Mouse (Mus musculus) gastrocnemius, postnatal 14 days (tissue): ENCODE measurements around the gene Fbxo27. TPM values are rescaled to one million over a fixed set of nuclear protein-coding genes. Genes with fewer than 3 reads are reported as not detected.
"Not testable (repeated sequence)": the region's sequence is repeated elsewhere in the genome, so short reads cannot be mapped to it uniquely, and the experiment has no call there.

Source experiments
- DNase-seq: peaks from one replicate; pipeline ENCODE4 v3.0.0; 2021; ENCODE audit warnings: mixed read lengths
- intact Hi-C: fragments of 180-260 bp; cut with DNase I; formaldehyde crosslinking; loops from one replicate; pipeline ENCODE4 v1.15.1; 2025; ENCODE audit warnings: low total_unique reads
- total RNA-seq, 2 experiments: library from RNA; stranded (reverse); gene quantifications; 2 replicates each; pipeline ENCODE4 v1.2.3; 2021

Fbxo27 gene
- total RNA-seq, 2 experiments from 2014 or later = 0.82 to 1.4 TPM

DNA sequence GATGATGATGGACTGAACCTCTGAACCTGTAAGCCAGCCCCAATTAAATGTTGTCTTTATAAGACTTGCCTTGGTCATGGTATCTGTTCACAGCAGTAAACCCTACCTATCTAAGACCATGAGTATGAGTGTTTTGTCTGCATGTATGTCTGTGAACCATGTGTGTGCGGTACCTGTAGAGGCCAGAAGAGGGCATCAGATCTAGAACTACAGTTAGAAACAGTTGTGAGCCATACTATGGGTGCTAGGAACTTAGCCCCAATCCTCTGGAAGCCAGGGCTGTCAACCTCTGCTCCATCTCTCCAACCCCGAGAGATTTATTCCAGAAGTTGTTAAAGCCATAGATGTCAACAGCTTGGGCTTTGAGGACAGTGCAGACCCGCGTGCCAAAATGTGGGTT is 7.6 kb downstream of the Fbxo27 start:
- DNase-seq = no peak
- intact Hi-C loops = no loop called here

DNA sequence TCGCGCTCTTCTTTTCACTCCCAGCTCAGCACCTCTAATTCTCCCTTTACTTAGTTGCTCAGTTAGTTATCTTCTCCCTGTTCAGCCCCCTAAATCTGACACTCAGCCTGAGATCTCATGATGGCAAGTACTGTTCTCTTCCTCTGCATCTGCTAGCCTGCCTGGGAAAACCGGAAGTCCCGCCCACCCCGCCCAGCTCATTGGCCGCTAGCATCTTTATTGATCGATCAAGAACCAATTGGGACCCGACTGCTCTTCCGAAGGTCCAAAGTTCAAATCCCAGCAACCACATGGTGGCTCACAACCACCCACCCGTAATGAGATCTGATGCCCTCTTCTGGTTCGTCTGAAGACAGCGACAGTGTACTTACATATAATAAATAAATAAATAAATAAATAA is 8.7 kb downstream of the Fbxo27 start:
- DNase-seq = not testable (repeated sequence)

DNA sequence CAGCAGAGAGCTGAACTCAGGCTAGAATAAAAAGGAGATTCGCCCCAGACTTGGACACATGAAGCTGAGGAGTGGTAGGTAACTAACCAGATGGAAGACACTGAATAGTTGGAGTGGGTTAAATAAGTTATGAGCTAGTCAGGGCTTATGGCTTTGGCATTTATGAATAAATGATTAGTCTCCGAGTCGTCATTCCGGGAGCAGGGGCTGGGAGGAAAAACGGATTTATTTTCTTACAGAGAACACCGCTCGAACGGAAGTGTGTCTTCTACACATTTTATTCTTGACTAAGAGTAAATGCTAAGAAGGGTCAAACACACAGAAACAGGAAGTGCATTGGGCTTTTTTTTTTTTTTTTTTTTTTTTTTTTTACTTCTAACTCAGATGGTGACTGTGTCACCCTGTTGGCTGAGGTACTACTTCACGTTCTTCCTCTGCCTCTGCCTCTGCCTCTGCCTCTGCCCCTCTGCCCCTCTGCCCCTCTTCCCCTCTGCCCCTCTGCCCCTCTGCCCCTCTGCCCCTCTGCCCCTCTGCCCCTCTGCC is 10.0 kb downstream of the Fbxo27 start:
- DNase-seq = no peak
- intact Hi-C loops = no loop called here

More for the DNA sequence above, 8.7 kb downstream of the Fbxo27 start:
- intact Hi-C loops = not testable (repeated sequence)

DNA sequence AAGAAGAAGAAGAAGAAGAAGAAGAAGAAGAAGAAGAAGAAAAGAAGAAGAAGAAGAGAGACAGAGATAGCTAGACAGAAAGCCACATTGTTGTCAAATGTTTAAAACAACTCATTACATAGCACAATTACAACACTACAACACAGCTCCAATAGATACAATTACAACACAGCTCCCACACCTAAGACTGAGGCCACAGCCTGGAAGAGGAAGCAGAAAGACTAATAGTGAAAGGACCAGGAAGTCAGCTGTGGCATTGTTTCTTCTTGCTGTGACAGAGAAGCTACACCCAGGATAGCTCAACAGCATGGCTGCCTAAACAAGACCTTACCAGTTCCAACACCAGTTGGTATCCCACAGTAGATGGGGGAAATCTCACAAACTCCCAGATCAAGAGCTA is 16.8 kb downstream of the Fbxo27 start:
- intact Hi-C loops = no loop called here
- DNase-seq = no peak

DNA sequence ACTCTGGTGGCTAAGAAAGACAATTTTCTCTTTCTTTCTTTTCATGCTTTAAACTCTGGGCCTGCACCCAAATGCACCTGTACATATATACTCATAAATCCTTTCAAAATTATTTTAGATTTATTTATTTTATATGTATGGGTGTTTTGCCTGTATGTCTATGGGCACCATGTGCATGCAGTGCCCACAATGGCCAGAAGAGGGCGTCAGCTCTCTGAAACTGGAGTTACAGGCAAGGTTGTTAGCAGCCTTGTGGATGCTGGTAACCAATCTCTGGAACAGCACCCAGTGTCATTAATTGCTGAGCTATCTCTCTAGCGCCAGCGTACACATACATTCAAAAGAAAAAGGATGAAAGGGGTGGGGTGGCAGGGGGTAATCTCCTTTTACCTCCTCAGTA is 18.3 kb downstream of the Fbxo27 start:
- intact Hi-C loops = no loop called here
- no peak for DNase-seq

DNA sequence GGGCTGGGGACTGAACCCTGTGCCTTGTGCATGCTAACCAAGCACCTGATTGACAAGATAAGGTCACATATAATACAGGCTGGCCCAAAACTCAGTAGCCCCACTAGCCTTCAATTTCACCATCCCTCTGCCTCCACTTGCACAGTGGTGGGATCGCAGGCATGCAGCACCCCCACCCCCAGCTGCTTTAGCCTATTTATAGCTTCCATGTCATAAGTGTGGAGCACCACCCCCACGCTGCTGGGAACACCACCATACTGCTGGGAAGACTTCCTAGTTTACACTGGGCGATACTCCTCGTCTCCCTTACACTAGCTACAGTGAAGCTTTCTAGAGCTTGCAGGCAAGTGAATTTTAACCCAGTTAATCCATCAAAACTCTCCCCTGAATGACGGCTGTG is 22.0 kb downstream of the Fbxo27 start:
- intact Hi-C loops = no loop called here
- DNase-seq = no peak

DNA sequence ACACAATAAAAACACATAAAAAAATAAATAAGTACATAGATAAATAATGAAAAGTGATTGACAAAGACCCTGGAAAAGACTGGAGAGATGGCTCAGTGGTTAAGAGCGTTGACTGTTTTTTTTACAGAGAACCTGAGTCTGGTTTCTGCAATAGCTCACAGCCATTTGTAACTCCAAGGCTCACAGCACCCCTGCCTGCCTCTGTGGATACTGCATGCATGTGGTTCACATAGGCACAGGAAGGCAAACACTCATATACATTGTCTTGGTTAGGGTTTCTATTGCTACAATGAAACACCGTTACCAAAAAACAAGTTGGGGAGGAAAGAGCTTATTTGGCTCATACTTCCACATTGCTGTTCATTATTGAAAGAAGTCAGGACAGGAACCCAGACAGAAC is 22.9 kb downstream of the Fbxo27 start:
- DNase-seq = no peak
- intact Hi-C loops = no loop called here

DNA sequence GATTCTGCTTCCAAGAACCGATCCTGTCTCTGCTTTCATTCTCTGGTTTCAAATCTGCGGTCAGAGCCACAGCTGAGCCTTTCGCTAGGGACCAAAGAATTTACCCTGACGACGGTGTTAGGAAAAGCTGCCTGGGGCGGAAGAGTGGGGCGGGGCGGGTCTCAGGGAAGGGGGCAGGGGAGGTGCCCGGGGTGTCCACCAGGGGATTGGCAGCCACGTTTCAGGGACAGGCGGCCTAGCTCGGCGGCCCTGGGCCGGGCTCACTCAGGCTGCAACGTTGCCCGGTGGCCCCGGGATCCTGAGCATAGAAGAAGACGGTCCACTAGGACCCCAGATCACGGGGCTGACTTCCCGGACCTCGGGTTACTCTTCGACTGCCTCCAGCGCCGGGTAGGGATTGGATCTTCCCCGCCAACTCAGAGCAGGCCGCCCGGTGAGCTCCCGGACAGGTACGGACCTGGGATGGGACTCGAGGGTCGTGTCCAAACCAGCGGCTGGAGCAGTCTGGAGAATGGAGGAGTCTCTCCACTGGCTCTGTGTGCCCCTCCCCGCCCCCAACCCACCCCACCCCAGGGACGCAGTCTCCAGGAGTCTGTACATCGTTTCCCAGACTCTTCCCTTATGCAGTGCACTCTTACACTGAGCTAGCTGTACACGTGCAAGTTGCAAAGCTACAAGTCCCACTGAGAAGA is 24.1 kb downstream of the Fbxo27 start, which contains the start of gene Fbxo17:
TSS of gene Fbxo17 (plus strand) at position 215 of the 692 bp plus-strand sequence.
- intact Hi-C loops = no loop called here
- peak; percentile 84 for DNase-seq

DNA sequence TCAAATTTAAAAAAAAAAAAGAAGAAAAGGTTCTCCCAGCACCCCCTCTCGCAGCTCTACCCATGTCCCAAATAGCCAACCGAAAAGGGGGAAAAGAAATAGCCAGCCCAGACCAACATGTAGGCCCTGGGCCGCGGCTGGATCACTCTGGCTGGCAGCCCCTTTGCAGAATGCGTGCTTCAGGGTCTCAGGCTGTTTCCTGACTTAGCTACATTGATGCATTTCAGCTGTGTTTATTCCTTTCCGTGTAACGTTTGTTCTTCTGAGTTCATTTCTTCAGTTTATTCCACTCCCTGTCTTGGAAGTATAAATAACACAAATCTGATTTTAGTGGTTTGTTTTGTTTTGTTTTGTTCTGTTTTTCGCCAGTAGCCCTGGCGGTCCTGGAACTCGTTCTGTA is 25.1 kb downstream of the Fbxo27 start:
- no peak for DNase-seq
- intact Hi-C loops = no loop called here

DNA sequence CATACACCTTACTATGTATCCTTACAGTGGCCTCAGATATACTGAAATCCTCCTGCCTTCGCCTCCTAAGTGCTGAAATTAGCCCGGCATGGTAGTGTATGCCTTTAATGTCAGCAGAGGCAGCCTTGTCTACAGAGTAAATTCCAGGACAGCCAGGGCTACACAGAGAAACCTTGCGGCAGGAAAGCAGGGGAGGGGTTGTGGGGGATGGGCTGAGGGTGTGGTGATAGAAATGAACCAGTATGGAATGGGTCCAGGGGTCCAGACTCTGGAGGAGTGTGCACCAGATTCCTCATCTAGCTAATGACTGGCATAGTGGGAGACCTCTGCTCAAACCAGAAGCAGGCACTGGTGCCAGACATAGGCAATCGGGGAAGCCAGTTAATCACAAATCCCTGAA is 26.5 kb downstream of the Fbxo27 start:
- intact Hi-C loops = no loop called here
- DNase-seq = no peak

DNA sequence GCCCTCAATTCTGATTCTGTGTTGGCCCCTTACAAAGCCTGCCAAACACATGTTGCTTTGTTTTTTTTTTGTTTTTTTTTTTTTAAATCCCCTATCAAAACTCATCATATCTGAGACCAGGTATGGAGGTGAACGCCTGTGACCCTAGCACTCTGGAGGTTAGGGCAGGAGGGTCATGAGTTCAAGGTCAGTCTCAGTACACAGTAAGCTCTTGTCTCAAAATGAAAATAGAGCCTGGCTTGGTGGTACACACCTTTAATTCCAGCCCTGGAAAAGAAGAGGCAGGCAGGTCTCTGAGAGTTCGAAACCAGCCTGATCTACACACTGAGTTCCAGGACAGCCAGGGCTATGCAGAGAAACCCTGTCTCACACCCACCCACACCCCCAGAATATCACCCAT is 27.0 kb downstream of the Fbxo27 start:
- intact Hi-C loops = loop anchor here (10.0 kb wide), 1 partner anchor 155 kb away; no protein-coding TSS in a partner anchor
- DNase-seq = no peak

DNA sequence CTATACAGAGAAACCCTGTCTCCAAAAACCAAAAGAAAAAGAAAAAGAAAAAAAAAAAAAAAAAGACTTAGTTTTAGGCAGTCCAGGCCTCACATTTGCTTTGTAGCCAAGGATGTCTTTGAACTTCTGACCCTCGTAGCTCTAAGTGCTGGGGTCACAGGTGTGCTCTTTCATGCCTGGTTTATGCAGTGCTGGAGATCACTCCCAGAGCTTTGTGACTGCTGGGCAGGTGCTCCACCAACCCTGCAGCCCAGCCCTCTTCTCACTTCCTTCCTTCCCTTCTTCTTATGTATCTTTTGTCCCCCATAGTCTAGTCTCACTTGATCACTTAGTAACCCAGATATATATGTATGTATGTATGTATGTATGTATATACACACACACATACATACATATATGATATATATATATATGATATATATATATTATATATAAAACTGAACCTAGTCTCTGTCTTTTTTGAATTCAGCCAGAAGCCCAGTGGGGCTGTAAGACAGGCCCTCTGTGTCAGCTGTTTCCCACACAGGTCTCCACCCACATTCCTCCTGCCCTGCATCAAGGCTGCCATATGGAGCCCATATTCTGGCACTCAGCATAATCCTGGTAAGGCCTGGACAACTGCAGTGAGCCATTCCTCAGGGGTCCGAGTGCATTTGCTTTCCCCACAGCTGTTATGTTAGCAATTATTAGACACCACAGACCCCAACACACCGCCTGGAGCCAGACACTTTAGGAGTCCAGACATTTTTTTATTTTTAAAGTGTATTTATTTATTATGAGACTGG is 28.3 kb downstream of the Fbxo27 start:
- intact Hi-C loops = loop anchor here (10.0 kb wide), 1 partner anchor 156 kb away; no protein-coding TSS in a partner anchor
- no peak for DNase-seq

DNA sequence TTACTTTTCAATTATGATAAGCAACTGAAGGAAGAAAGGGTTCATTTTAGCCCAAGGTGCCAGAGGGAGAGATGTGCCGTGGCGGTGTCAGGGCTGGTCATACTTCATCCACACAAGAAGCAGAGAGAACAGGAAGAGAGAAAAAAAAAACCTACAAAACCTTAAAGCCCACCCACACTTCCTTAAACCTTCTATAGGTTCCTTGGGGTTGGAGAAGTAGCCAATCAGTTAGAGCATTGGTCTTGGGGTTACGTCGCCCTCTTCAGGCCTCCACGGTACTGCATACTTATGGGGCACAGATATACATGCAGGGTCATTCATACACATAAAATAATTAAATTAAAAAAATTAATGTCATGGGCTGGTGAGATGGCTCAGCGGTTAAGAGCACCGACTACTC is 29.4 kb downstream of the Fbxo27 start:
- intact Hi-C loops = loop anchor here (10.0 kb wide), 1 partner anchor 157 kb away; no protein-coding TSS in a partner anchor

DNA sequence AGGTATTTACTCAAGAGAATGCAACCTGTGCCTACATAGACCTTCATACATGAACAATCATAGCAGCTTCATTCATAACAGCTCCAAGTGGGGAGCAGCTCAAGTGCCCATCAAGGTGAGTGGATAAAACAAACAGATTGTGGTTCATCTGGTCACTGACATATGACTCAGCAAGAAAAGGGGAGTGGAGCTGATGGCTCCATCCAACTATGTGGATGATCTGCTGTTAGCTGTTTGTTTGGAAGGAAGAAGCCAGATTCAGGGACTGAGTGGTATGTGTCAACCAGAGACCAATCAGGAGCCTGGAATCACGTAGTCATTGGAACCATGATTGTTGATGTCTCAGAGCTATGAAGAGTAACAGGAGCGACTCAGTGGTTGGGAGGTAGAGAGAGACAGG is 32.0 kb downstream of the Fbxo27 start:
- DNase-seq = no peak
- intact Hi-C loops = loop anchor here (10.0 kb wide), 1 partner anchor 160 kb away; no protein-coding TSS in a partner anchor

More for the DNA sequence above, 29.4 kb downstream of the Fbxo27 start:
- no peak for DNase-seq

DNA sequence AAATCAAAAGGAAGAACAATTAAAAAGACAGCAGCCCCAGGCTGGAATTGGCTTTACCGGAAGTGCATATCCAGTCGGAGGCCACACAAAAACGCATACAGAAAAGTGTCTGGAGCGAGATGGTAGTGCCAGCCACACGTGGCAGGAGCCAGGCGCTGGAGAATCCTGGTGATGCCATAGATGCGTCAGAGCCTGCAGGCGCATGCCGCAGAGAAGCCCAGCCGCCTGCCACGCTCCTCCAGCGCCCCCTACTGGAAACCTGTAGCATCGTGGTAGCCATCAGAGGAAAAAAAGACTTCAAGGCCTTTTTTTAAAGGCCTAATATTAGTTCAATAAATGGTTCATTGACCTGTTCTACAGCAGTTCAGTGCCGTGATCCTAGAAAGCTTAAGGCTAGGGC is 34.0 kb downstream of the Fbxo27 start:
- peak; percentile 77 for DNase-seq
- intact Hi-C loops = loop anchor here (10.0 kb wide), 1 partner anchor 162 kb away; no protein-coding TSS in a partner anchor

DNA sequence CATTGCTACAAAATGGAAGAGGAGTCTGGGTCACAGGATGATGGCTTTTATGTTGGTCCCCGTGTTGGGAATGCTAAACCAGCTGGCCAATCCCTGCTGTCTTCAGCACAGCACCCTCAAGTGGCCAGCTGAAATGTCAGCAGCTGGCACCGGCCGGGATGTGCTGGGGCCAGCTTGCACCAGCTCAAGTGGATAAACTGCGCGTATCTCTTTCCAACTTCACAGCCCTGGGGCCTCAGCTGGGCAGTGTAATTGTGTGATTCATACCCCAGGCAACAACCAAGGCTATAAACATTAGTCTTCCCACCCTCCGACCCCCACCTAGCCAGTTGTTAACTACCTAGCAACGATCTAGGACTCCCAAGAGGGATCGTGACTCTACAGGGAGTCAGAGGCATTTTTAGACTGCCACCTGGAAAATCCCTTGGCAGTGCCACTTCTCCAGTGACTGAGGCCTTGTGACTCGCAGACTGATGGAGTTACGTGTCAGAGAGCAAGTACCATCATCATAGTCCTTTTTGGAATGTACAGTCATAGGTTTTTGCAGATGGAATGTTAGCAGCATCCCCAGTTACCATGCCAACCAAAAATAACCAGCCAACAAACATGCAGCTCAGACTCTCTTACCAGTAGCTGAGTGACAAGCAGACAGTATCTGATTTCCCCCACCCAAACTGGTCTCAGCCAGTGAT is 35.1 kb downstream of the Fbxo27 start:
- peak; percentile 41 for DNase-seq
- intact Hi-C loops = loop anchor here (10.0 kb wide), 1 partner anchor 163 kb away; no protein-coding TSS in a partner anchor

DNA sequence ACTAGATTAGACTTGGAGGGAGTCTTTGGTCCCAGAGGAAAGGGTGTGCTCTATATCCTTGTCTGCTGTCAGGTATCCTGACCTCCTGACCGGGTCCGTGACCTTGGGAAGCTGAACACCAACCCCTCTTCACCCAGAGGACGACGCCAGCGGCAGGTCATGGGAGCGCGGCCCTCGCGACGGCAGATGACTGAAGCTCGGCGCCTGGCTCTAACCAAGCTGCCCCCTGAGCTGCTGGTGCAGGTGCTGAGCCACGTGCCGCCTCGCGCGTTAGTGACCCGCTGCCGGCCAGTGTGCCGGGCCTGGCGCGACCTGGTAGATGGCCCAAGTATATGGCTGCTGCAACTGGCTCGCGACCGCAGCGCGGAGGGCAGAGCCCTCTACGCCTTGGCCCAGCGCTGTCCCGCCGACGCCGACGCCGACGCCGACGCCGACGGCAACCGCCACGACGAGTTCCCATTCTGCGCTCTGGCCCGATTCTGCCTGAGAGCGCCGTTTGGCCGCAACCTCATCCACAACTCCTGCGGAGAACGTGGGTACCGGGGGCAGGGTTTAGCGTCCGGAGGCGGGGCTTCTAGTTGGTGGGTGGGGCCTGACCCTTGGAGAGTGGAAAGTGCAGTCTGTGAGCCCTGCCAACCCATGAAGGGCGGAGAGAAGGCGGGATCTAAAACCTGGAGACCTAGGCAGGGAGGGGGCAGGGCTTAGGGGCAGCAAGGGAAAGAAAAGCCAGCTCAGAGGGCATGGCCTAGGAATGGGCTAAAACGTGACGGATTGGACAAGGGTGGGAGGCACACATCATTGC is 39.9 kb downstream of the Fbxo27 start:
- peak; percentile 44 for DNase-seq
- intact Hi-C loops = no loop called here

DNA sequence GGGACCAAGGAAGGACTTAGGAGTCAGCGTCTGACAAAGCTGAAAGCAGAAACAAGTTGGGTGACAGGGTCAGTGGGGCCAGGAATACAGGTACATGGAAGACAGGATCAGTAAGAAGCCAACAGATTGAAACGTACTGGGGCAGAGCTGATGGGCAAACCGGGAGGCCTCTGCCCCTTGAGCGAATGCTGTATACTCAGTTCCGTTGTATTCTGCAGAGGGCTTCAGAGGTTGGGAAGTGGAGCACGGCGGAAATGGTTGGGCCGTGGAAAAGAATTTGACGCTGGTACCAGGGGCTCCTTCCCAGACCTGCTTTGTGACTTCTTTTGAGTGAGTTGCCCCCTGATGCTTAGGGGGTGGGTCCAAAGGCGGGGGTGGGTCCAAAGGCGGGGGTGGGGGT is 40.6 kb downstream of the Fbxo27 start:
- intact Hi-C loops = no loop called here
- no peak for DNase-seq

DNA sequence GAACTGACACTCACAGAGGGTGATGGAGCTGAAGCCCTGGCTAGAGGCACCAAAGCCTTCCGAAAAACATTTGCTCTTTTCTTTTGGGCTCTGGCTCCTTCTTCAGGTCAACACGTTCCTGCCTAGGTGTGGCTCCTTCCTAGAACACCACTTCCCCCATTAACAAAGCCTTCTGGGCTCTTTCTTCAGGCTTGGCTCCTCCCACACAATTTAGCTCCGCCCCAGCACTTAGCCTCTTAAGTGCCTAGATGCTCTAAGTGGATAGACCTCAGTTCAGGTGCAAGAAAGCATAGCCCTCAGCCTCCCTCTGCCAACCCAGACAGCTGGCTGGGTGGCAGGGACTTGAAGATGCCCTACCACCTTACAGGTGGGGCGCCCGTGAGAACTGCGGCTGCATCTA is 43.1 kb downstream of the Fbxo27 start:
- no peak for DNase-seq
- intact Hi-C loops = no loop called here
